Mouse (Mus musculus): Measurements from ENCODE around the gene Tcf25.
"Not testable (repeated sequence)": the region's sequence is repeated elsewhere in the genome, so short reads cannot be mapped to it uniquely, and the experiment has no call there.

Gene Tcf25

GRCm38 (mm10) chr8:123427639-123428275, 54.2 kb downstream of the Tcf25 start:
- DNase-seq (ENCODE audit: extremely low read depth, low read depth) = no peak

DNA sequence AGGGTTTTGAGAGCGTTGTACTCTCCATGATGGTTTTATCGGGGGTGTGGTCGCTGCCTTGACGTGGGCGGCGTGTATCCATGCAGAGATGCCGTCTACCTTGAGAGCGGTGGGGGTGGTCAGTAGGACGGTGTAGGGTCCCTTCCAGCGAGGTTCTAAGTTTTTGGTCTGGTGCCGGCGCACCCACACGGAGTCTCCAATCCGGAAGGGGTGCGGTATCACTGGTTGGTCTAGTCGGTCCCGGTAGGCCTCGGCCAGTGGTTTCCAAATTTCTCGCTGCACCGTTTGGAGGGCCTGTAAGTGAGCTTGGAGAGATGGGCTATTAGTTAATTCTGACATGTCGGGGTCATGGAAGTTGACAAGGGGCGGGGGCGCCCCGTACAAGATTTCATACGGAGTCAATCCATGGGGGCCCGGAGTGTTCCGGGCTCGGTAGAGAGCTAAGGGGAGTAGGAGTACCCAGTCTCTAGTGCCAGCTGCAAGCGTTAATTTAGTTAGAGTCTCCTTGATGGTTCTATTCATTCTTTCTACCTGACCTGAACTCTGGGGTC, 54.9 kb downstream of the Tcf25 start:
- no peak for DNase-seq (ENCODE audit: extremely low read depth, low read depth)

- no peak for DNase-seq (ENCODE audit: extremely low read depth, low read depth)
Measured at GRCm38 (mm10) chr8:123428939-123429721, 55.6 kb downstream of the Tcf25 start.

- DNase-seq (ENCODE audit: extremely low read depth, low read depth) = not testable (repeated sequence)
Measured at GRCm38 (mm10) chr8:123429722-123430013, 56.1 kb downstream of the Tcf25 start.

- DNase-seq (ENCODE audit: extremely low read depth, low read depth) = not testable (repeated sequence)
Measured at GRCm38 (mm10) chr8:123430936-123431335, 57.4 kb downstream of the Tcf25 start.

DNA sequence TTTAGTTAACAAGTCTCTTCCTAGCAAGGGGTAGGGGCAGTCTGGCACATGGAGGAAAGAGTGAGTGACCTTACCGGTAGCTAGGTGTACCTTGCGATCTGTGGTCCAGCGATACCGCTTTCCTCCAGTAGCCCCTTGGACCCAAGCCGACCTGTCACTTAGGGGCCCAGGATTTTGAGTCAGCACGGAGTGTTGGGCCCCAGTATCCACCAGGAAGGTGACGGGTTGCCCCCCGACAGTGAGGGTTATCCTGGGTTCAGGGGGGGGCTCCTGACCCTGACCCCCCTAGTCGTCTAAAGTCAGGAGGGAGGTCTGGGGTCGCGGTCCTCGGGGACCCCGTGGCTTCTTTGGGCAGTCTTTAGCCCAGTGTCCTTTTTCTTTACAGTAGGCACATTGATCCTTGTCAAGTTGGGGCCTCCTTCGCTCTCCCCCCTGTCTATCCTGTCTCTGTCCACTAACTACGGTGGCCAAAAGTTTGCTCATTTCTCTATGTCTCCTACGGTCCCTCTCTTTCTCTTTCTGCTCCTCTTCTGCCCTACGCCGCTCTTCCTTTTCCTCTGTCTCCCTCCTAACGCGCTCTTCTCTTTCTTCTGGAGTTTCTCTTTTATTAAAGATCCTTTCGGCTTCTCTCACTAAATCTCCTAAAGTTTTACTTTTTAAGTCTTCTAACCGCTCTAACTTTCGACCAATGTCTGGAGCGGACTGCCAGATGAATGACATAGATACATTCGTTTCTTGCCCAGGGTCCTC, 58.2 kb downstream of the Tcf25 start:
- no peak for DNase-seq (ENCODE audit: extremely low read depth, low read depth)

DNA sequence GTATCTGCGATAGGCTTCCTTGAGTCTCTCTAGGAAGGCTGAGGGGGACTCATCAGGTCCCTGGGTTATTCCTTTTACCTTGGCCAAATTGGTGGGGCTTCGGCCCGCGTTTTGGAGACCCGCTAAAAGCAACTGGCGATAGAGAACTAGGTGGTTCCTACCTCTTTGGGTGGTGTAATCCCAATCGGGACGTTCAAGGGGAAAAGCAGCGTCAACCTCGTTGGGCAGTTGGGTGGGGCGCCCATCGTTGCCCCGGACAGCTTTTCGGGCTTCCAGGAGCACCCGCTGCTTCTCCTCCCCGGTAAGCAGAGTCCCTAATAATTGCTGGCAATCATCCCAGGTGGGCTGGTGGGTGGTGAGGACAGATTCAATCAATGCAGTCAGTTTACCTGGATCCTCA, 58.8 kb downstream of the Tcf25 start:
- DNase-seq (ENCODE audit: extremely low read depth, low read depth) = no peak

GRCm38 (mm10) chr8:123433241-123433974, 59.9 kb downstream of the Tcf25 start:
- not testable (repeated sequence) for DNase-seq (ENCODE audit: extremely low read depth, low read depth)

DNA sequence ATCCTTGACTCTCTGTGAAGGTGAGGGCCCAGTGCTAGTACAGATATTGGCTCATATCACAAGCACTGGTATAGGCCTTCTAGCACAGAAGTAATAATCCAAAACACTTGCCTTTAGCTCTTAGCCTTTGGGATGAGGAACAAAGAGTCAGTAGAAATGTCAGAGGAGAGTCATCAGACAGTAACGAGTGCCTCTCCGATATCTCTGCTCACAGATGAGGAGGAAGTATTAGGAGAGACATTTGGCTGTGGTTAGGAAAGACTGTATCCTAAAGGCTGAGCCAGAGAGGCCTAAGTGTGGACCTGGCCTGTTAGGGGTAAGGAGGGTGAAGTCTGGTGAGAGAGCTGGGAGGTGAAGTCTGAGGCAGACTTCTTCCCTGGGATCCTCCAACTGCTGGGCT, 68.2 kb downstream of the Tcf25 start:
- peak; percentile 87 for DNase-seq (ENCODE audit: extremely low read depth, low read depth)

DNA sequence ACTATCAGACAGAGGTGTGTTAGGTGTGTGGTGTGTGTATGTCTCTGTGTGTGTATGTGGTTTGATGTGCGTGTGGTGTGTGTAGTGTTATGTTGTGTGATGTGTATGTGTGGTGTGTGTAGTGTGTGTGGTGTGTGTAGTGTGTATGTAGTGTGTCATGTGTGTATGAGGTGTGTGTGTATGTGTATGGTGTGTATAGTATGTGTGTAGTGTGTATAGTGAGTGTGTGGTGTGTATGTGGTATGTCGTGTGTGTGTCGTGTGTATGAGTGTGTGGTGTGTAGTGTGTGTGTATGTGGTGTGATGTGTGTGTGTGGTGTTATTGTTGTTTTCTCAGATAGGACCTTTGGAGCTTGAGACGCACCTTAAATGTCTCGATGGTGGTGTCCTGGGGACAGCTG, 68.8 kb downstream of the Tcf25 start:
- DNase-seq (ENCODE audit: extremely low read depth, low read depth) = no peak

DNA sequence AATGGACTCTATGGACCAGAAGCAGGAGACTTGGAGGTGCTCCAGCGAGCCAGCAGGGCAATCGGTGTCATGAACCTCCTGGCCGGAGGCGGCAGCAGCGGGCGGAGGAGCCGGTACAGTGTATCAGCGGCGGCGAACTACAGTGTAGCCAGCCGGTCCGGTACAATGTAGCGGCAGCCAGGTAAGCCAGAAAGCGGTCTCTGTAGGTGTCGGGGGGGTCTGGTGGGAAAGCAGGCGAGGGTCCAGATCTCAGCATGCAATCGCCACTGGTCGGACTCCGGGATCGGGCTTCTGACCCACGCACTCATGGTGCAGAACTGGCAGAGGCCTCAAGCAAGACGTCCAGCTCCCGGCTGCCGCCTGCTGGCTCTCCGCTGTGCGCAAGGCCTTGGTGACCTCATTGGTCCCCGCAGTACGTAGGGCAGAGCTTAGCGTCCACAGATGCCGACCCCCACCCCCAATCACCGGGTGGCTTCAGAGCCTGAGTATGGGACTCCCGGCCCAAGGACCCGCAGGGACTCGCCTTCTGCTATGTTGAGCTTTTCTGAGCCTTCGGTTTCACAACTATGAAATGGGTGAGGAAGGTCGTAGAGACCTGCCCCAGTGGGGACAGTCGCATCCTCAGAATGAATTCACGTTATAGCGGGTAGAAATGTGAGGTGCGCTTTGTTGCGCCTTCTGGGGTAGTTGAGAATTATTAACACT, 69.5 kb downstream of the Tcf25 start:
- DNase-seq (ENCODE audit: extremely low read depth, low read depth) = peak; percentile 83

DNA sequence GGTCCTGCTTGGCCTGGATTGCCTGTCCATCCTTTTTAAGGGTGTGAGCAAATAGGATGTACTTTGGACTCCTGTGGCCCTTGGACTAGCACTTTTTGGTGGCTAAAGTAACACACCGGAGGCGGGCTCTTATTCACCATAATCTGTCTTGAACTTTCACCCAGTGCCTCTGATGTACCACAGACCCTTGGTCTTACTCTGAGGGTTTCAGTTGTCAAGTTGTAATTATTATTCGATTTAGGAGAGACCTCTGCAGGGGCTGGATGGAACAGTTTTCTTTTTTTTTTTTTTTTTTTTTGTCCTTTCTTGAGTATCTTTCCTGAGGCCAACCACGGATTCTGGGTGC, 70.0 kb downstream of the Tcf25 start:
- no peak for DNase-seq (ENCODE audit: extremely low read depth, low read depth)

- DNase-seq (ENCODE audit: extremely low read depth, low read depth) = no peak
Measured at GRCm38 (mm10) chr8:123444131-123444530, 70.6 kb downstream of the Tcf25 start.

DNA sequence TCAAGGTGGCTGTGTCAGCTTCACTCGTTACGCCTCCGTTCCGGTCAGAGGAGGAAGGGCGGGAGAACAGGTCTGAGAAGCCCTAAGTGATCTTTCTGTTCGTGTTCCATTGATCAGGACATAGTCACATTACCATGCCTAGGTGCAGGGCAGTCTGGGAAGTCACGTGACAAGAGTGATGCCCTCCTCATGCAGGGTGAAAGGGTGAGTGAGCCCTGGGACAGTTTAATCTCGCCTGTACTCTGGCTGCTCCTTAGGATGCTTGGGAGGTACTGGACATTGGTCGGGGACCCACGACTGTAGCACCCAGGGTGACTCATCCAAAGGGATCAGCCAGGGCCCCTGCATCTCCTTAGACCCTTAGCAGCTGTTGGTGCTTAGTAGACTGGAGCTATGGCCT, 72.4 kb downstream of the Tcf25 start:
- DNase-seq (ENCODE audit: extremely low read depth, low read depth) = no peak

DNA sequence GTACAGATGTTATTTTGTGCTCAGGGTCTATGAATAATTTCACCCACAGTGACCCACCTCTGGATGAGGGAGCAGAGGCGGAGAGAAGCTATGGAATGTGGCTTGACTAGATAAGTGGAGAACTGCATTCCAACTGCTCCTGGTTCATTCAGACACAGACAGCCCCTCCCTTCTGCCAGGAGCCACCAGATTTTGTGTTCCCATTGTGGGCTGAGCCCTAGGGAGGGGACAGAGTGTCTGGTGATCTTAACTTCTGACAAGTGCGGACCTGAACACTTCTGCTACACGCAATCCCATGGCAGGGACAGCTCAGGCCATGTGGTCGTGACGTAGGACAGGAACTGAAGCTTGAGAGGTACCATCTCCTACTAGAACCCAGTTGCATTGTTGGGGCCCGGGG, 73.2 kb downstream of the Tcf25 start:
- no peak for DNase-seq (ENCODE audit: extremely low read depth, low read depth)

- DNase-seq (ENCODE audit: extremely low read depth, low read depth) = peak; percentile 98
Measured at GRCm38 (mm10) chr8:123450783-123451182, 77.2 kb downstream of the Tcf25 start.

DNA sequence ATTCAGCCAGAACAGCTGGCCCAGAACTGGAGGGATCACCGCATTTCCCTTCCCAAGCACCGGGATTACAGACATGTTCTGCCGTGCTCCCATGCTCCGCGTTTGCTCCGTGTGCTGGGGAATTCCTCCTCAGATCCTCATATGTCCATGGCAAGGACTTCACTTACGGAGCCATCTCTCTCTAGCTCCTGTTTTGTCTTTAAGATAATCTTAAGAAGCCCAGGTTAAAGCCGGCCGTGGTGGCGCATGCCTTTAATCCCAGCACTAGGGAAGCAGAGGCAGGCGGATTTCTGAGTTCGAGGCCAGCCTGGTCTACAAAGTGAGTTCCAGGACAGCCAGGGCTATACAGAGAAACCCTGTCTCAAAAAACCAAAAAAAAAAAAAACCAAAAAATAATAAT, 78.2 kb downstream of the Tcf25 start:
- DNase-seq (ENCODE audit: extremely low read depth, low read depth) = not testable (repeated sequence)

DNA sequence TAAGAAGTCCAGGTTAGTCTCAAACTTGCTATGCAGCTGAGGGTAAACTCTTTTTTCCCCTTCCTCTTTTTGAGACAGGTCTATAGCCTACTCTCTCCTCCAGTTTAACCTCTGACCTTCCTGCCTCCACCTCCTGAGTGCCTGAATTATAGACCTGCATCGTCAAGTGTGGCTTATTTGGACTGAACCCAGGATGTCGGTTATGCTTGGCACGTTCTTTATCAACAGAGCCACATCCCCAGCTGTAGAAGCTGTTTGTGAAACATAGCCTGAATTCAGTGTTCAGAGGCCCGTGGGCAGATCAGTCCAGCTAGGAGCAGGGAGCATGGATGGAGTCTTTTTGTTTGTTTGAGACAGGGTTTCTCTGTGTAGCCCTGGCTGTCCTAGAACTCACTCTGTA, 78.6 kb downstream of the Tcf25 start:
- peak; percentile 73 for DNase-seq (ENCODE audit: extremely low read depth, low read depth)

- DNase-seq (ENCODE audit: extremely low read depth, low read depth) = no peak
Measured at GRCm38 (mm10) chr8:123453291-123453690, 79.7 kb downstream of the Tcf25 start.
